Mouse (Mus musculus) cortical plate, adult 2 months (tissue): ENCODE results near the gene Anks3. TPM values are rescaled to one million over a fixed set of nuclear protein-coding genes. Genes with fewer than 3 reads are reported as not detected.
A peak's percentile ranks its signal among the peaks of the same experiment; 100 is the strongest.

Source experiments
- H3K27ac ChIP-seq: fragments of 200-500 bp; 2 replicates; pipeline ENCODE4 v1.5.1; 2012; ENCODE audit warnings: low read length, control low read depth, inconsistent platforms; ENCODE audit not compliant: insufficient read depth
- H3K4me1 ChIP-seq: fragments of 200-500 bp; 2 replicates; pipeline ENCODE4 v1.6.1; 2011; ENCODE audit warnings: low read length; ENCODE audit not compliant: control insufficient read depth, insufficient read depth
- H3K4me3 ChIP-seq: fragments of 200-500 bp; 2 replicates; pipeline ENCODE4 v1.5.1; 2011; ENCODE audit warnings: mild to moderate bottlenecking, low read length, control low read depth; ENCODE audit not compliant: insufficient read depth
- CTCF ChIP-seq: fragments of 200-500 bp; IDR thresholded peaks from 2 replicates; pipeline ENCODE4 v1.5.1; 2011; ENCODE audit warnings: mild to moderate bottlenecking, control low read depth, low read length; ENCODE audit not compliant: insufficient read depth; ENCODE audit errors: extremely low read depth
- POLR2A ChIP-seq: fragments of 200-500 bp; IDR thresholded peaks from 2 replicates; pipeline ENCODE4 v1.6.1; 2011; ENCODE audit warnings: mild to moderate bottlenecking, low read length, control low read depth; ENCODE audit not compliant: insufficient read depth; ENCODE audit errors: extremely low read depth
- polyA plus RNA-seq: library from polyadenylated mRNA; depleted of rRNA; stranded (reverse); fragments of >200 nt; gene quantifications from 2 replicates; pipeline ENCODE4 v1.2.3, GENCODE M21; 2012; rRNA removed

Anks3 gene
- polyA plus RNA-seq, result 101 and 118 TPM in 2 replicates

GRCm38 (mm10) chr16:4963797-4964709 lies at the start of gene Anks3:
Gene Anks3 (minus strand): TSS chr16:4964205.
- peak within 1 kb of the TSS; percentile 66 for H3K4me3 ChIP-seq
- TF ChIP-seq CTCF, result no peak
- TF ChIP-seq POLR2A, result peak; percentile 87
- H3K4me1 ChIP-seq, result peaks cover 3% of the 10 kb centered on the region; the same call in 1 of the 2 replicates
- peak within 1 kb of the TSS; percentile 76 for H3K27ac ChIP-seq

GRCm38 (mm10) chr16:5013054-5013838 lies 49.2 kb upstream of the Anks3 start, which contains the start of gene Rogdi:
Gene Rogdi (minus strand): TSS chr16:5013553.
- H3K4me3 ChIP-seq, result peak within 1 kb of the TSS; percentile 90
- TF ChIP-seq CTCF (no peak), POLR2A (peak; percentile 93)
- H3K27ac ChIP-seq, result 0 out of 2 replicates have a peak within 1 kb of the TSS, but pooled peaks have one; percentile 1
- peaks cover 5% of the 10 kb centered on the region; the same call in 1 of the 2 replicates for H3K4me1 ChIP-seq

- Histone ChIP-seq H3K4me3 (peak overlapping the region; percentile 90), H3K4me1 (peaks cover 5% of the 10 kb centered on the region; the same call in 1 of the 2 replicates), H3K27ac (0 out of 2 replicates have a peak overlapping the region, but pooled peaks have one; percentile 1)
- TF ChIP-seq POLR2A (no peak), CTCF (no peak)
Observed at GRCm38 (mm10) chr16:5012036-5013005, 48.3 kb upstream of the Anks3 start.

- no peak for TF ChIP-seq POLR2A
- no peak for TF ChIP-seq CTCF
- Histone ChIP-seq H3K4me1 (peaks cover 5% of the 10 kb centered on the region; the same call in 1 of the 2 replicates), H3K4me3 (no peak overlapping the region), H3K27ac (no peak overlapping the region)
Observed at GRCm38 (mm10) chr16:5011285-5011684, 47.3 kb upstream of the Anks3 start.

- H3K27ac ChIP-seq, result no peak overlapping the region
- TF ChIP-seq POLR2A (no peak), CTCF (no peak)
- peaks cover 5% of the 10 kb centered on the region; the same call in 1 of the 2 replicates for H3K4me1 ChIP-seq
- no peak overlapping the region for H3K4me3 ChIP-seq
Observed at GRCm38 (mm10) chr16:5010371-5010935, 46.4 kb upstream of the Anks3 start.

- H3K4me3 ChIP-seq, result no peak overlapping the region
- H3K27ac ChIP-seq, result no peak overlapping the region
- peaks cover 5% of the 10 kb centered on the region; the same call in 1 of the 2 replicates for H3K4me1 ChIP-seq
- TF ChIP-seq POLR2A, result no peak
- TF ChIP-seq CTCF, result no peak
Observed at GRCm38 (mm10) chr16:5008076-5008475, 44.1 kb upstream of the Anks3 start.

- H3K4me3 ChIP-seq, result no peak overlapping the region
Observed at GRCm38 (mm10) chr16:5007492-5007891, 43.5 kb upstream of the Anks3 start.

GRCm38 (mm10) chr16:5007067-5007466 lies 43.1 kb upstream of the Anks3 start, which contains the start of gene Smim22:
Gene Smim22 (plus strand): TSS chr16:5007288.
- no peak within 1 kb of the TSS for H3K27ac ChIP-seq
- H3K4me3 ChIP-seq, result no peak within 1 kb of the TSS
- peaks cover 5% of the 10 kb centered on the region; the same call in 1 of the 2 replicates for H3K4me1 ChIP-seq
- TF ChIP-seq POLR2A, result no peak
- TF ChIP-seq CTCF, result no peak

More at GRCm38 (mm10) chr16:5007492-5007891, 43.5 kb upstream of the Anks3 start:
- H3K27ac ChIP-seq, result no peak overlapping the region
- peaks cover 5% of the 10 kb centered on the region; the same call in 1 of the 2 replicates for H3K4me1 ChIP-seq
- TF ChIP-seq CTCF (no peak), POLR2A (no peak)
